ENCODE assay signal across 8 mouse cellular contexts in genomic region chr10:41934633-41935475, GRCm38 (mm10).
DNase-seq lines count a peak whose midpoint lies in the region; ATAC-seq lines count a peak whose summit lies in the region.

No protein-coding gene starts in this region.

- peak overlapping the region; percentile 65 for H3K27ac ChIP-seq in intestine, embryonic 16.5 days (ENCODE audit: low read length)

- H3K36me3 ChIP-seq in intestine, embryonic 16.5 days (ENCODE audit: control insufficient read depth, insufficient read depth, low read length): no peaks in the 10 kb centered on the region

- H3K4me1 ChIP-seq in intestine, embryonic 16.5 days (ENCODE audit: control insufficient read depth, insufficient read depth, low read length): peaks cover 16% of the 10 kb centered on the region

- intact Hi-C loops in left cerebral cortex, postnatal 10 days (cut with DNase I): no loop called here

- H3K9ac ChIP-seq in intestine, embryonic 16.5 days (ENCODE audit: low read depth, low read length): peak overlapping the region; percentile 20; the same call in 1 of the 2 replicates

- H3K9me3 ChIP-seq in intestine, embryonic 16.5 days (ENCODE audit: control insufficient read depth, low read length): no peaks in the 10 kb centered on the region

- H3K27me3 ChIP-seq in intestine, embryonic 16.5 days (replicated peaks; ENCODE audit: control insufficient read depth, insufficient read depth, low read length): no peaks in the 10 kb centered on the region

- DNase-seq in adrenal gland, adult 2 months: peak; percentile 94
- DNase-seq in embryo, embryonic 11.5 days (ENCODE audit: low read depth, low spot score): peak; percentile 20
- DNase-seq in gastrocnemius, postnatal 4 days (ENCODE audit: low spot score in 2 of 2): peak; percentile 71 to 82
- DNase-seq in left cerebral cortex, postnatal 10 days (ENCODE audit: extremely low spot score in 1 of 2, low spot score in 2 of 2): peak; percentile 85 to 90
- DNase-seq in mesoderm, embryonic 11.5 days (ENCODE audit: low read depth, low spot score): peak; percentile 41
- peak; percentile 87 for DNase-seq in skeletal muscle tissue, adult 2 months (ENCODE audit: low read depth, low spot score)
- no peak for DNase-seq in c-Kit-positive CD71-positive TER-119-positive erythroid progenitor cells, embryonic 14.5 days (ENCODE audit: low spot score)

- H3K4me3 ChIP-seq in intestine, embryonic 16.5 days (ENCODE audit: low read length): no peak overlapping the region

- peak overlapping the region; percentile 50 for H3K4me2 ChIP-seq in intestine, embryonic 16.5 days (ENCODE audit: low read depth, low read length)

- ATAC-seq in intestine, embryonic 16.5 days: peak; percentile 74

- WGBS in intestine, embryonic 16.5 days: 13% methylated on average over 21 of the region's 21 CpGs
